9 mouse cellular contexts compared by ENCODE assay signal in the genomic region with DNA sequence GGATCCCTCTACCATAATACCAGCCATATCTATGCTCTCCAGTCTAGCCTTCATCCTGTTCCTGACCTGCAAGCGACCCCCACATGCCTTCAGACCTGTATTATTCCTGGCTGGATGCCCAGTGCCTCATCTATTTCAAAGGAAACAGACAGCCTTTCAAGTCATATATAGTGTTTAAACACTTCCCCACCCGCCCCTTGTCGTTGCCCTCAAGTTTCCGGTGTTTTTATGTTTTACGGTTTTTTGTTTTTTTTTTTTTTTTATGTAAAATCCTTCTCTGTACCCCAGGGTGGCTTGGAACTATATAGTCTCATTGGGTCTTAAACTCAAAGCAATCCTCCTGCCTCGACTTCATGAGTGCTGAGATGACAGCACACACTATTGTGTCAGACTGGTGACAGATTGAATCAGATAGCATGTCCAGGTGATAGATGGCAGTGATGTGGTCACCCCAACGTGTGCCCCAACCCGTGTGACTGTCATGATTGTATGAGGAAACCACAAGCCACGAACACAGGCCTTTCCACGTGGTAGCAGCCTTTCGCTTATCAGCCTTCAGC. TPM values are rescaled to one million over a fixed set of nuclear protein-coding genes. Genes with fewer than 3 reads are reported as not detected.
DNase-seq lines count a peak whose midpoint lies in the region; ATAC-seq lines count a peak whose summit lies in the region.
"Had no signal": no experiment of that assay in that cellular context is flagged by ENCODE, and none has a peak within 500 bp of the region (broad histone marks: within the 10 kb centered on the region; RNA-seq: fewer than 3 reads in every experiment).

No protein-coding gene starts in this region.

- ATAC-seq in kidney, embryonic 16.5 days (ENCODE audit: low FRiP score, low TSS enrichment) = peak; percentile 17; the same call in 1 of the 2 replicates
- no peak for ATAC-seq in embryonic facial prominence, embryonic 14.5 days (ENCODE audit: low read depth)

- H3K9me3 ChIP-seq in kidney, embryonic 16.5 days (ENCODE audit: low read length) = no peaks in the 10 kb centered on the region
- H3K9me3 ChIP-seq in embryonic facial prominence, embryonic 14.5 days (ENCODE audit: control insufficient read depth, low read length) = no peaks in the 10 kb centered on the region

- H3K27me3 ChIP-seq in kidney, embryonic 16.5 days (ENCODE audit: insufficient read depth, low read length) = no peaks in the 10 kb centered on the region
- no peaks in the 10 kb centered on the region for H3K27me3 ChIP-seq in embryonic facial prominence, embryonic 14.5 days (replicated peaks; ENCODE audit: control insufficient read depth, insufficient read depth, low read length)

- peaks cover 45% of the 10 kb centered on the region for H3K4me1 ChIP-seq in kidney, embryonic 16.5 days (ENCODE audit: insufficient read depth, low read length)
- H3K4me1 ChIP-seq in embryonic facial prominence, embryonic 14.5 days (ENCODE audit: control insufficient read depth, insufficient read depth, low read length) = peaks cover 34% of the 10 kb centered on the region

- DNase-seq in kidney, adult 9 months = no peak
- peak; percentile 83 for DNase-seq in embryonic facial prominence, embryonic 14.5 days (ENCODE audit: low spot score)
- DNase-seq in kidney, postnatal 10 days = peak; percentile 77
- peak; percentile 71 to 74 for DNase-seq in natural killer cell, adult 2 months (ENCODE audit: low spot score in 2 of 2)
- DNase-seq in MN1 (ENCODE audit: low spot score) = no peak
- DNase-seq in cerebellum, adult 18-20 months = no peak
- DNase-seq in gastrocnemius, postnatal 25 days = no peak

- peak overlapping the region; percentile 83 for H3K9ac ChIP-seq in kidney, embryonic 16.5 days (replicated peaks; ENCODE audit: low read length)
- H3K9ac ChIP-seq in embryonic facial prominence, embryonic 14.5 days (ENCODE audit: low read depth, low read length) = peak overlapping the region; percentile 81; the same call in 1 of the 2 replicates

- peak overlapping the region; percentile 95 for H3K4me2 ChIP-seq in kidney, embryonic 16.5 days (replicated peaks; ENCODE audit: low read depth, low read length)
- H3K4me2 ChIP-seq in embryonic facial prominence, embryonic 14.5 days (ENCODE audit: low read depth, low read length) = peak overlapping the region; percentile 96

- 17% methylated on average over 11 of the region's 11 CpGs for WGBS in kidney, embryonic 16.5 days
- 47% methylated on average over 11 of the region's 11 CpGs for WGBS in embryonic facial prominence, embryonic 14.5 days

- H3K4me3 ChIP-seq in kidney, embryonic 16.5 days (ENCODE audit: low read length) = peak overlapping the region; percentile 71
- H3K4me3 ChIP-seq in embryonic facial prominence, embryonic 14.5 days (ENCODE audit: low read depth, low read length) = peak overlapping the region; percentile 83

- no peaks in the 10 kb centered on the region for H3K36me3 ChIP-seq in kidney, embryonic 16.5 days (ENCODE audit: insufficient read depth, low read length)
- no peaks in the 10 kb centered on the region for H3K36me3 ChIP-seq in embryonic facial prominence, embryonic 14.5 days (ENCODE audit: control insufficient read depth, insufficient read depth, low read length)

- no peak overlapping the region for H3K27ac ChIP-seq in kidney, embryonic 16.5 days (ENCODE audit: low read length)
- no peak overlapping the region for H3K27ac ChIP-seq in embryonic facial prominence, embryonic 14.5 days (replicated peaks; ENCODE audit: low read depth, low read length)
- H3K27ac ChIP-seq: macrophage had no signal

RNA-seq across cellular contexts. Expression of gene Stx1a, which starts 1.5 kb away (rescaled TPM):
- 13.4 and 13.5 TPM in 2 replicates for polyA plus RNA-seq in kidney, embryonic 16.5 days (2015; fragmentation: Nextera tagmentation; extraction: Ambion mirVana)
- 19.6 and 20.8 TPM in 2 replicates for polyA plus RNA-seq in embryonic facial prominence, embryonic 14.5 days (2014; fragmentation: Nextera tagmentation; extraction: Ambion mirVana)
- 1 to 10 TPM in 1 of 2 experiments, under 1 TPM in 1; 0.69 to 1.5 TPM for total RNA-seq in gastrocnemius, postnatal 25 days (2021)

RNA-seq across cellular contexts. Expression of gene Abhd11, which starts 15.8 kb away (rescaled TPM):
- polyA plus RNA-seq in kidney, embryonic 16.5 days (2015; fragmentation: Nextera tagmentation; extraction: Ambion mirVana) = 81.1 and 81.9 TPM in 2 replicates
- polyA plus RNA-seq in embryonic facial prominence, embryonic 14.5 days (2014; fragmentation: Nextera tagmentation; extraction: Ambion mirVana) = 61.3 and 70.3 TPM in 2 replicates
- total RNA-seq in gastrocnemius, postnatal 25 days (2021) = 10 to 100 TPM; 57.1 to 58.5 TPM

RNA-seq across cellular contexts. Expression of gene Cldn3, which starts 38.7 kb away (rescaled TPM):
- polyA plus RNA-seq in kidney, embryonic 16.5 days (2015; fragmentation: Nextera tagmentation; extraction: Ambion mirVana) = 67.7 and 69.2 TPM in 2 replicates
- polyA plus RNA-seq in embryonic facial prominence, embryonic 14.5 days (2014; fragmentation: Nextera tagmentation; extraction: Ambion mirVana) = 23.2 and 27.8 TPM in 2 replicates
- total RNA-seq in gastrocnemius, postnatal 25 days (2021) = under 1 TPM in 1 of 2 experiments, not detected in 1; 0.21 TPM
- polyA plus RNA-seq: macrophage had no signal

RNA-seq across cellular contexts. Expression of gene Dnajc30, which starts 39.3 kb away (rescaled TPM):
- polyA plus RNA-seq in kidney, embryonic 16.5 days (2015; fragmentation: Nextera tagmentation; extraction: Ambion mirVana) = 33.3 and 38.7 TPM in 2 replicates
- 31.1 and 33.9 TPM in 2 replicates for polyA plus RNA-seq in embryonic facial prominence, embryonic 14.5 days (2014; fragmentation: Nextera tagmentation; extraction: Ambion mirVana)
- total RNA-seq in gastrocnemius, postnatal 25 days (2021) = 10 to 100 TPM; 22.0 to 25.2 TPM

RNA-seq across cellular contexts. Expression of gene Bud23, which starts 40.0 kb away (rescaled TPM):
- 134 and 139 TPM in 2 replicates for polyA plus RNA-seq in kidney, embryonic 16.5 days (2015; fragmentation: Nextera tagmentation; extraction: Ambion mirVana)
- 74.0 and 87.2 TPM in 2 replicates for polyA plus RNA-seq in embryonic facial prominence, embryonic 14.5 days (2014; fragmentation: Nextera tagmentation; extraction: Ambion mirVana)
- 10 to 100 TPM; 21.7 to 27.4 TPM for total RNA-seq in gastrocnemius, postnatal 25 days (2021)

Comparison
In these comparisons a context has a peak if more than half of its experiments do, and no peak if none do; other contexts are left out.
1. DNase-seq: peak in embryonic facial prominence, embryonic 14.5 days (single experiment), kidney, postnatal 10 days (single experiment) and natural killer cell, adult 2 months (2 of 2); none in kidney, adult 9 months (single experiment), MN1 (single experiment), cerebellum, adult 18-20 months (0 of 2) and gastrocnemius, postnatal 25 days (single experiment).